Mouse (Mus musculus): ENCODE measurements around the gene Cxcr6. TPM values are rescaled to one million over a fixed set of nuclear protein-coding genes. Genes with fewer than 3 reads are reported as not detected.

The Cxcr6 gene
- 4.1 TPM for polyA plus RNA-seq (2014; fragmentation: Illumina TruSeq; extraction: RNeasy Lipid Tissue Mini Kit (QIAGEN cat#74804); ENCODE audit: low read depth, low replicate concordance)

GRCm38 (mm10) chr9:123806267-123806666 lies at the start of gene Cxcr6:
TSS of gene Cxcr6 (plus strand) at chr9:123806475.

DNA sequence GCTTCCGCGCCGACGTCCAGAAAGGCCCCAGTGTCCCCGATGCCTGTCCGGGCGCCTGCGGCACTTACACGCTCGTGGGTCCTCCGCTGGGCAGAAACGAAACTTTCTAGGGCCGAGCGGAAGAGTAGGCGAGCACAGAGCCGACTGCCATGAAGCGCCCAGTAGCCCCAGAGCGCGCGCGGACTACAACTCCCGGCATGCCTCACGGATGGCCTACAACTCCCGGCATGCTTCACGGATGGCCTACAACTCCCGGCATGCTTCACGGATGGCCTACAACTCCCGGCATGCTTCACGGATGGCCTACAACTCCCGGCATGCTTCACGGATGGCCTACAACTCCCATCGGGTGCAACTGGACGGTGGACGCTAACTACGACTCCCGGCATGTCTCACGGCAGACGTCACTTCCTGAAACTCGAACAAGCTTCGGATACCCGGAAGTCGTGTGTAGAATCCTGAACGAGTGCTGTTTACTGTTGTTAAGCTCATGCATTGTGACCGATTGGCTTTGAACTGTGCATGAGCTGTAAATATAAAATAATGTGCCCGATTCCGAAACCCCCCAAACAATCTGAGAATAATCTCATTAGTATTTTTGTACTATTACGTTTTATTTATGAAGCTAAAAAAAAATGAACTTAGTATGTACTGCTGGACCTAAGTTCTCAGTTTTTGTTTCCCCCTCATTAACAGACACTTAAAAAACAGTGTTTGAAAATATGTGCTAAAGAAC lies 45.6 kb downstream of the Cxcr6 start, which contains the start of gene Fyco1:
Gene Fyco1, minus strand, starts transcription at position 187 of the 736 bp plus-strand sequence.

Other genes with a start within 250 kb of the Cxcr6 start
- gene Slc6a20b, start 173.9 kb upstream of the Cxcr6 start, polyA plus RNA-seq (2014; fragmentation: Illumina TruSeq; extraction: RNeasy Lipid Tissue Mini Kit (QIAGEN cat#74804); ENCODE audit: low read depth, low replicate concordance) = not detected
- 1.9 TPM for gene Ccr9, start 128.0 kb upstream of the Cxcr6 start, polyA plus RNA-seq (2014; fragmentation: Illumina TruSeq; extraction: RNeasy Lipid Tissue Mini Kit (QIAGEN cat#74804); ENCODE audit: low read depth, low replicate concordance)
- gene Slc6a20a, start 127.6 kb upstream of the Cxcr6 start, polyA plus RNA-seq (2014; fragmentation: Illumina TruSeq; extraction: RNeasy Lipid Tissue Mini Kit (QIAGEN cat#74804); ENCODE audit: low read depth, low replicate concordance) = 9.5 TPM
- gene Lztfl1, start 88.8 kb upstream of the Cxcr6 start, polyA plus RNA-seq (2014; fragmentation: Illumina TruSeq; extraction: RNeasy Lipid Tissue Mini Kit (QIAGEN cat#74804); ENCODE audit: low read depth, low replicate concordance) = 132 TPM
- gene Fyco1, start 45.4 kb downstream of the Cxcr6 start, polyA plus RNA-seq (2014; fragmentation: Illumina TruSeq; extraction: RNeasy Lipid Tissue Mini Kit (QIAGEN cat#74804); ENCODE audit: low read depth, low replicate concordance) = 19.1 TPM
- gene Xcr1, start 55.6 kb downstream of the Cxcr6 start, polyA plus RNA-seq (2014; fragmentation: Illumina TruSeq; extraction: RNeasy Lipid Tissue Mini Kit (QIAGEN cat#74804); ENCODE audit: low read depth, low replicate concordance) = 1.5 TPM
- gene Ccr1, start 162.2 kb downstream of the Cxcr6 start, polyA plus RNA-seq (2014; fragmentation: Illumina TruSeq; extraction: RNeasy Lipid Tissue Mini Kit (QIAGEN cat#74804); ENCODE audit: low read depth, low replicate concordance) = 19.0 TPM
- gene Ccr1l1, start 171.9 kb downstream of the Cxcr6 start, polyA plus RNA-seq (2014; fragmentation: Illumina TruSeq; extraction: RNeasy Lipid Tissue Mini Kit (QIAGEN cat#74804); ENCODE audit: low read depth, low replicate concordance) = not detected
- 0.50 TPM for gene Ccr3, start 215.5 kb downstream of the Cxcr6 start, polyA plus RNA-seq (2014; fragmentation: Illumina TruSeq; extraction: RNeasy Lipid Tissue Mini Kit (QIAGEN cat#74804); ENCODE audit: low read depth, low replicate concordance)